Mouse (Mus musculus): Measurements from ENCODE around the gene BC030867.

The BC030867 gene

DNA sequence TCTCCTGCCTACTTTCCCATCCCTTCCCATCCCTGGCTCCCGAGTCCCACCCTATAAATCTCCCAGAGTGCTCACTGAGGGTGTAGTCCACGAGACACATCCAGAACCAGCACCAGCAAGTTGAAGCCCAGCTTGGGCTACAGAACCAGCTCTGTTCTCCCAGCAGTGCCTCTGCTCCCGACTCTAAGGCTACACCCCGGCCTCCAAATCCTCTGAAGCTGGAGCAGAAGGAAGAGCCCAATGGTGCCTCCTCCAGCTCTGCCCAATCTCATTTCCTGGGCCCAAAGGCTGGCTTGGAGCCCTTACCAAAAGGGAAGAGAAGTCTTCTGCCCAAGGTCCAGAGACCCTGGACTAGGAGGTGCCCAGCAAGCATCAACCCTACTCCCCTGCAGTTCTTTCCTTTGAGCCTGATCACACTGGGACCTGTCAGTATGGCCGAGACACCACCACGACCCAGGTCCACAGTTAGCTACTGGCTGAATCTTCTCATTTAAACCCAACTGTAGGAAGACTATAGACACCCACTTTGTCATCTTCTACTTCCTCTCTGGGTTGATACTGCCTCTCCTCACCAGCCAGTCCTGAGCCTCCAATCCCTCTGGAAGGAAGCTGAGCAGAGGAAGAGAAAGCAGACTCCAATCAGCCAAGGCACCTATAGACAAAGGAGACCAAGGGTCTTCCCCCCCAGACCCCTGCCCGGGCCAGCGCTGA, 27.3 kb upstream of the BC030867 start:
- CTCF ChIA-PET, result no interaction called here

DNA sequence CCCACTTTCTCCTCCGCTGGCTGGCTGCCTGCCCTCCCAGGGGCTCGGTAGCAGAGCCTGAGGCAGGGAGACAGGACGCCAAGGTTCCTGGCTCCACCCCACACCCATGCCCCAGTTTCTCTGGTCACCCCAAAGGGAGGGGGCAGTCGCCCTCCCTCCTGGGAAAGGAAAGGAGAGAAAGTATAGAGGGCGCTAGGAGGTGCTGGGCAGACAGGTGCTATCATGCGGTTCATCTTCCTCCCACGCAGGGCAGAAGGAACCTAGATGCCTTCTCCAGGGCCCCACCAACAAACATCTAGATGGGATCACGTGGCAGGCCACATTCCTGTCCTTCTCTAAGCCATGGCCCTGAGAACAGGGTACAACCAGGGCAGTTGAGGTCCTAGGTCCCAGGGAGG, 26.7 kb upstream of the BC030867 start:
- CTCF ChIA-PET, result interaction anchor here (1.1 kb wide), 1 partner anchor 13 kb away, joined by 3 read pairs; no protein-coding TSS in a partner anchor

DNA sequence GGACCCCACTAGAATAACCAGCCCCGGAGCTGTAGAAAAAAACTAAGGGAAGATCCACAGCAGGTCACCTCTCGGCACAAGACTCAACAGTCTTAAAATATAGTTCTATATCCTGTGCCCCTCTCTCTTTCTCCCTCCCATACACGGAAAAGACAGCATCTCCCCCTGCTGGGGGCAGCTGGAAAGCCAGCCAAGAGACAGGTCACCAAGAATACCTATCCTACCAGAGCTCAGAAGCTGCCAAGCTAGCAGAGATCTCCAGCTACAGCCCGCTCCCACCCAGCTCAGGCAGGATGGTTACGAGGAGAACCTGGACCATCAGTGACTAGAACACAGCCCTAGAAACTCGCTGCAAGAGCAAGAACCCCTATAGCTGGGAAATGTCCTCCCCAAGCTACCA, 25.5 kb upstream of the BC030867 start:
- CTCF ChIA-PET, result interaction anchor here (0.6 to 1.1 kb wide), 4 partner anchors 15 to 376 kb away, joined by 3 to 6 read pairs (median 4); no protein-coding TSS in a partner anchor

DNA sequence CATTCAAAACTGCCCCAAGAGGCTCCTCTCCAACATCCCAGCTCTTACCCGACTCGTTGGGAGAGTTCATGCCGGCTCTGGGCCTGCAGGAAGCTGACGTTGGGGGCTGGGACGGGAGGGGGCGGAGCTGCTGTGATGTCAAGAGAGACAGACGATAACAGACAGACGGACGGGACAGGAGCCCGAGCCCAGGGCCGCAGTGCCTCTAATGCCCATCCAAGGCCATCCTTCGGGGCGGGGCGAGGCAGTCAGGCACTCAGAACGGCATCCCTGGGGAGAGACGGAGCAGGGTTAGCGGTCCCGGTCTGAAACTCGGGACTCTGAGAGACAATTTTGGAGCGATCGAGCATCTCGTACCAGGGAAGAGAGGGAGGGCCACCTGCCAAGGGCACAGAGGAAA, 24.0 kb upstream of the BC030867 start:
- CTCF ChIA-PET, result no interaction called here

DNA sequence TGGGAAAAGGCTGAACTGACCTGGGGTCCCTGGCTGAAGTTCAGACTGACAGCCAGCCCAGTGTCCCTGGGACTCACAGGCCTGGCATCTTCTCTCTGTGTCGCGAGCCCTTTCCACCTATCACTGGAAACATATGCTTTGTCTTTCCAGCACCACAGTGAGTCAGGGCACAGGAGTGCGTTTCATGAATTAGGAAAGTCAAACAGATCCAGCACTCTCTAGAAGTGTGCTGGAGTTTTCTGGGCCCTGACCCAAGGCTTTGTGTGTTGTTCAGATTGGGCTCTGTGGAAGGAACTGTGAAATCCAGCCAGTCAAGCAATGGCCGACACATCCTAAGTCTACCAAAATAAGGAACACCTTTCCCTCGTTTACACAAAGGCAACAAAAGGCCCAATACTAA, 23.5 kb upstream of the BC030867 start:
- CTCF ChIA-PET, result no interaction called here

DNA sequence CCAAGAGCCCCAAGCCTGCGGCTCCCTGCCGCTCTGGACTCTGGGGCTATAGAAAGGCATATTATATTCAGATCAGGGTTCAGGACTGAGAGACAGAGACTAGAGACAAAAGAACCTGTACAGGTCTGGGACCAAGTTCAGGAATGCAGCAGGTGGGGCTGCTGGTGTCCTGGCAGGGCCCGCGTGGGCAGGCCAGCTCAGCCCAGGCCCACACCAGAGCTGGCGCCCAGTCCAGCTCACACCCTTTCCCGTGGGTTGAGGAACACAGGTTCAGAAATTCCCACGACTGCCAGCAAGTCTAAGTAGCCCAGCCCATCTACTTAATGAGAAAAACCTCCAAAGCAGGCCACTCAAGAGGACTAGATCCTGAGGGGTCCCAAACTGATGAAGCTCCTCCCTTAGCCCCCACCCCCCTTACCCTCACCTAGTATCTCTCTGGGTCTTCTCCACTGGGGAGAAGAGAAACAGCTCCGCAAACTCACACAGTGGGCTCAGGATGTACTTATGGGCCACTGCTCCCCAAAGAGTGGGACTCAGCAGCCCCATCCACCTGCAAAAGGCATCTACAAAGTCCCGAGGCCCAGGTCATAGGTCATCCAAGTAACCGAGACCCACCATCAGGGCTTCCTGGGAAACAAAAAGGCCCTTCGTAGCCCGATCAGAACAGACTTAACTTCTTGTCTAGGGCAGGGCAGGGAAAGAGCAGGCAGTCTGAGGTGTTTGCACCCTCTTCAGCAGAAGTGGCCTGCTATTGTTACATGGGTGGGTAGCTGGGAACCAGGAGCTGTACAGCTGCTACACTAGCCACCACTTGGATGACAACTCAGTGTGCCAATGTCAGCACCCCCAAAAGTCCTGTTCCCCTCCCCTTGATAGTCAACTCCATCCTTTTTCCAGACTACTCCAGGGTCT, 22.4 kb upstream of the BC030867 start:
- CTCF ChIA-PET, result no interaction called here

DNA sequence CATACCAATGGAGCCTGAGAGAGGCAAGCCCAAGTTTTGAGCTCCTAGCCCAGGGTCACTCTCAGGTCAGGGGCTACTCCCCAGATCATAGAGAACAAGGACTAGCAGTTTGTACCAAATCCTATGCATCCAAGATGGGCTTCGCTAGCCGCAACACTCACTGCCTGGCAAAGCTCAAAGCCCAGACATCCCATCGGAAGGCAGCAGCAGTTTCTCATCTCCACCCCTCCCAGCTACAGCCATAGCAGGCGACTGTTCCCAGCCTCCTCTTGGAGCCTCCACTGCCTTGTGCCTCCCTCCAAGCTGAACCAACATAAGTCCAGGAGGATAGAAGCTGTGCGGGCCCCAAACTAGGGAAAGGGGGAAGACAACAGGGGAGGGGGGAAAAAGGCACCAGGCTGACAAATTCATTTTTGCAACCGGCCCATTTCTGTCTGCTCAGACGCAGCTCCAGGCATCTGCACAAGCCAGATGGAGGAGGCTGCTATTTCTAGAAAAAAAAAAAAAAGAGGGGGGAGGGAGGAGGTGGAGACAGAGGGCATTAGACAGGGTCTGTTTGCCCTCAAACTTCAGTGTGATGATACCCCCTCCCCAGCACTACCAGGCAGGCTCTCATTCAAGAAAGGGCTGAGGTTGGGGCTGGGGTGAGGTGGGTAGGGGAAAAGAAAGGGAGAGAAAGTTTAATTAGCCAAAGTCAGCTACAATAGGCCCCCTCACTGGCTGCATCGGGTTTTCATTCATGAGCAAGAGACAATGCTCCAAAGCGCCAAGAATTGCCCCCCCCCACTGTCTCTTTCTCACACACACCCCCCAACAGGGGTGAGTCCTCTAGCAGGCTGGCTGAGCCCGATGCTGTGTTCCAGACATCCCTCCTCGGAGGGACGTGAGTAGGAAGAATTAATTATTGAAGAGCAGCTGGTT, 21.2 kb upstream of the BC030867 start:
- CTCF ChIA-PET, result interaction anchor here (0.6 to 0.7 kb wide), 2 partner anchors 27 to 39 kb away, joined by 5 to 8 read pairs; no protein-coding TSS in a partner anchor

DNA sequence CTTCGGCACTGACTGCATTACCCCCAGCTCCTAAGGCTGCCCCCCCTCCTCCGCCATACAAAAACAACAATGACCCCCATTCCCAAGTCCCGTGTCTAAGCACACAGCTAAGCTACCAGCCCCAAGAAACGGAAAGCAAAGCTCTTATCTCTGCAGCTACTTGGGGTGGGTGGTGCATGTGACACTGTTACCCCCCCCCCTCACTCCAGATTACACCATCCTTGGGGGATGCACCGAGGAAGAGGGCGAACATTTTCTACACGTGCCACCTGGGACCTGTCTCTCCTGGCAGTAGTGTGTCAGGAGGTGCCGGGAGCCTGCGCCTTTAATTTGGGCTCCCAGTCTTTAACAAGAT, 20.5 kb upstream of the BC030867 start:
- CTCF ChIA-PET, result interaction anchor here (0.6 kb wide), 1 partner anchor 40 kb away, joined by 8 read pairs; no protein-coding TSS in a partner anchor

DNA sequence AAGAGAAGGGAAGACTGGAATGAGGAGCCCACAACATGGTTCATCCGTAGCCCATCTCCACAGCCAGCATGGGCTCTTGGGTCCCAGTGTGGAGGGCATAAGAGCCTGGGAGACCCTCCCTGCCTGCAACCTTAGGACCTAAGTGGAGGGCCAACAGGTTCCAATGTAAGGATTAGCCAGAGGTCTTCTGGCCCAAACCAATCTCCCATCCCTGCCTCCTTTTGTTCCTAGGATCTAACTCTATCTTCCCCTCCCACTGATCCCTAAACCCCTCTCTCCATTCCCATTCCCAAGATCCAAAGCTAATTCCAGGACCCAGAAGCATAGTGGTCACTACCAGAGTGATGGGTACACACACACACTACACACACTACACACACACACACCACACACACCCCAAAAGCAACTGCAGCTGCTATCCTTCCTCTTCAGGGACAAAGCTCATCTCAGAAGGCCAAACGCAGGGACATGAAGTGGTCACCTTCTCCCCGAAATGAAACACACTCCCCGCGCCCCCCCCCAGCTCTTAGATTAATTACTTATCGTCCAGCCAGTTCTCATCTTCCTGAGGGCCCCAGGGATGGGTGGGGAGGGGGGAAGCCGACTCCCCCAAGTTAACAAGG, 19.9 kb upstream of the BC030867 start:
- CTCF ChIA-PET, result interaction anchor here (0.6 to 1.0 kb wide), 5 partner anchors 11 to 1293 kb away, joined by 3 to 8 read pairs (median 3); no protein-coding TSS in a partner anchor

DNA sequence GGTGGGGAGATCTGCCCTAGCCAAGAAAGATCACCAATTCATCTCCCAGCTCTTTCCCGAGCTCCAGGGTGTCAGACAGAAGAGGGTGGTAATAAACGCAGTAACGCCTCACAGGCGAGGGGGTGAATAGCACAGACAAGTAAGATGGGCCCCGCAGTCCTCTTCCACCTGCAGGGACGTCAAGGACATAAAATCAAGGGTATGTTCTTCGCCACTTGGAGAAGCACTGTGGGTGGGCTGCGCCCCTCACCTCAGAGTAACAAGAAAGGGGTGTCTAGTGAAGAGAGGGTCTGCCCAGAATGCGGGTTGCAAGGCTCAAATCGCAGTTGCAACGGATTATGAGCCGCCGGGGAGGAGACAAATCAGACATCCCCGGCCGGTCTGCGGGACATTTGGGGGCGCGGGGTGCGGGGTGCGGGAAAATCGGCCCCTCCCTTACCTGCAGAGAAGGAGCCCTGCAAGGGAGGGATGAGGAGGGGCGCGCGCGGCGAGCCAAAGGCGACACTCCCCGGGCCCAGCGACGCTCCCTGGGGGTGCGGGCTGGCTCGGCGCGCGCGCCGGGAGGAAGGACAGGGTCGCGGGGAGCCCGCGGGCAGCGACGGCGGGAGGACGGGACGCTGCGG, 19.2 kb upstream of the BC030867 start:
- CTCF ChIA-PET, result interaction anchor here (0.6 to 1.0 kb wide), 4 partner anchors 11 to 1294 kb away, joined by 3 to 4 read pairs (median 3); no protein-coding TSS in a partner anchor

DNA sequence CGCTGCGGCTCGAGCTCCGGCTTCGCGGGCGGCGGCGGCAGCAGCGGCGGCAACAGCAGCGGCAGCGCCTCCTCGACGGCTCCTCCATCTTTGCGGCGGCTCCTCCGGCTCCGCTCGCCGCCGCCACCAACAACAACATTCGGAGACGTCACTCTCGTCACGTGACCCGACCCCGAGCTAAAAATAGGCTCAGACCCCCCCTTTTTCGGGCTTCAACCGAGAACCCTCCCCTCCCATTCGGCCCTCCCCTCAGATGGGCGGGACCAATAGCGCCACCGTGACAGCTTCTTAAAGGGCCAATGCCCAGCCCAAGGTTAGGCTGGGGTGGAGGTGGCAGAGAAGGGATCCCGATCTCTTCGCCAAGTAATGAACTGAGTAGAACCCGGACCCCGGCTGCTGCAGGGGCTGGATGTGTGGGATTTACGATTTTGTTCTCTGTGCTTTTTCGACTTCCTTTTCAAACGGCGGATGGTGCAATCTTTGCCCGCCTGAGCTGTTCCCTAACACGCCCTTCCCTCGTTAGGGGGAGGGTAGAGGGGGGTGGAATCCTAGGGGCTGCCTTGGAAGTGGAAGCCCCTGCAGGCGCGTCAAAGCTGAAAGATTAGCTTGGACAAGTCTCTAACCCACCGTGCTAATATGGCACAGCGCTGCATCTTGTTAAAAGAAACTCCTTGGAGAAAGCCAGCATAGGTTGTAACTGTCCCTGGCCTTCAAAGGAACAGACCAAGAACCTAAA, 18.5 kb upstream of the BC030867 start, which contains the start of gene Hdac5:
Hdac5 (minus strand) TSS at position 161 of the 736 bp plus-strand sequence.
- CTCF ChIA-PET, result no interaction called here

DNA sequence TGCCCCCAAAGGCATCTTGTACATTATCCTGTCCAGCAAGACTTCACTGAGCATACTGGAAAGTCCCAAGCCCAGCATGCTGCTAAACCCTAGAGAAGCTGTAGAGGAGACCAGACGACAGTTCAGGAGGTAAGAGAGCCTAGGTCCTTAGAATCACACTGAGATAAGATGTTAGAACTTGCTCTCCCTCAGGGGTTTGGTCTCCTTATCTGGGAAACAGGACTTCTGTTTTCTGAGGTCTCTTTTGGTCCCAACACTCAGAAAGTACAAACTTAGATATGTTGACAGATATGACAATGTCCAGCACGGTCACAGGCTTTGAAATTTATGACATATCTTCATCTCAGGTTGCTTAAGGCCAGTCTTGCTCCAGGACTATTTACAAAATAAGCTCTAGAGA, 12.7 kb upstream of the BC030867 start:
- CTCF ChIA-PET, result no interaction called here

DNA sequence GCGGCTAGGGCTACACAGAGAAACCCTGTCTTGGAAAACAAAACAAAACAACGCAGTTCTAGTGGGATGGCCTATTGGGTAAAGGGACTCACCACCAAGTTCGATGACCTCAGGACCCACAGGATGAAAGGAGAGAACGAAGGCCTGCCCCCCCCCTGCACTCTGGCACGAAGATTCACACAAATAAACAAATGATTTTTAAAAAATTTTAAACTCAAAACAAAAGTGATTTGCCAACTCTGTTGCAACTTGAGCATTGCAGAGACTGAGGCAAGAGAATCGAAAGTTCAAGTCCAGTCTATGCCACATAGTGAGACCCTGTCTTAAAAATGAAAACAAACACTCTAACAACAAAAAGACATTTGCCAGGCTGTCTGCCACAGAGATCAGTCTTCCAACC, 8.0 kb upstream of the BC030867 start:
- CTCF ChIA-PET, result no interaction called here

DNA sequence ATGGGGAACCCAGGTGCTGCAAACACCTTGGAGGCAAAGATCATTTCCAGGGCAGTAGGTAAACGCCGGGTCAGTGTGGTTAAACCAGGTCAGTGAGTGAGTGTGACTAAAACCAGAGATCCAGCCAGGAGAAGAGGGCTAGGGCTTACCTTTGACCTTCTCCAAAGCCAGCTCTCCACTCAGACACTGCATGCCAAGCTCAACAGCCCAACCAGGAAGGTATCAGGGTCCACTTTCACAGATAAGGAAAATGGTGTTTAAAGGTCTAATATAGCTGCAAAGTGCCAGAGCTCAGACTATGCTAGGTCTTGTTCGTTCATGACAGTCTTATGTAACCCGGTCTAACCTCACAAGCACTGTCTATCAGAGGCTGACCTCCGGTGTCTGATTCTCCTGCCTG, 7.4 kb upstream of the BC030867 start:
- CTCF ChIA-PET, result no interaction called here

DNA sequence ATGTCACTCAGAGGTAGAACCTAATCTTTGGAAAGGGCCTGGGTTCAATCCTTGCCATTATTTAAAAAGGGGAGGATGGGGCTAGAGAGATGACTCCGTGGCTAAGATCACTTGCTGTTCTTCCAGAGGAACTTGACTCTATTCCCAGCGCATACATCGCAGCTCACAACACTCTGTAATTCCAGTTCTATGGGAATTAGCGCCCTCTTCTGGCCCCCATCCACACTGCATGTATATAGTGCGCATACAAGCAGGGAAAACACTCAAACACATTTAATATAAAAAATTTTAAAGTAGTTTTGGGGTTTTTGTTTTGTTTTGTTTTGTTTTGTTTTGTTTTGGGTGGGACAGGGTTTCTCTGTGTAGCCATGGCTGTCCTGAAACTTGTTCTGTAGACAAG, 6.8 kb upstream of the BC030867 start:
- CTCF ChIA-PET, result no interaction called here

DNA sequence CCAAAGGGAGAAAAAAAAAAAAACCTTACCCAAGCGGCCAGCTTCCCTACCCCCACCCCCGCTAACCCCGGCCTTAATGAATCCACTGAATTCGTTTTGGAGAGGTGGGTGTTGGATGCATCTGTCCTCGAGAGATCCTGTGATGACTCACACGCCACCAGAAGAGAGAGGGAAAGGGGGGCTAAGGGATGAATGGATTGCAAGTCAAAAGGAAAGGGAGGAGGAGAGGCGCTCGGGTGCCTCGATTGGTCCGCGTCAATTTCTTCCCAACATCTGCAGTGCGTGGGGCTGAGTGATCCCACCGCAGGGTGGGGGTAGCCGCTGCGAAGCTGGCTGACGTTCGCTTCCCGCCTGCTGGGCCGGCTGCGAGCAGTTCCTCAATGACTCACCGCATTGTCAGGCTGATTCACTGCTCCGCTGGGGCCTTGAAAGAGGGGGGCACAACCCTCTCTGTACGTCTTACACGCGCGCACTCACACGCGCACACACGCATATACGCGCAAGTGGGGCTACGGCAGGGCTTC, 3.7 kb upstream of the BC030867 start:
- CTCF ChIA-PET, result interaction anchor here (0.6 kb wide), 2 partner anchors 54 to 1101 kb away, joined by 5 to 8 read pairs; no protein-coding TSS in a partner anchor

DNA sequence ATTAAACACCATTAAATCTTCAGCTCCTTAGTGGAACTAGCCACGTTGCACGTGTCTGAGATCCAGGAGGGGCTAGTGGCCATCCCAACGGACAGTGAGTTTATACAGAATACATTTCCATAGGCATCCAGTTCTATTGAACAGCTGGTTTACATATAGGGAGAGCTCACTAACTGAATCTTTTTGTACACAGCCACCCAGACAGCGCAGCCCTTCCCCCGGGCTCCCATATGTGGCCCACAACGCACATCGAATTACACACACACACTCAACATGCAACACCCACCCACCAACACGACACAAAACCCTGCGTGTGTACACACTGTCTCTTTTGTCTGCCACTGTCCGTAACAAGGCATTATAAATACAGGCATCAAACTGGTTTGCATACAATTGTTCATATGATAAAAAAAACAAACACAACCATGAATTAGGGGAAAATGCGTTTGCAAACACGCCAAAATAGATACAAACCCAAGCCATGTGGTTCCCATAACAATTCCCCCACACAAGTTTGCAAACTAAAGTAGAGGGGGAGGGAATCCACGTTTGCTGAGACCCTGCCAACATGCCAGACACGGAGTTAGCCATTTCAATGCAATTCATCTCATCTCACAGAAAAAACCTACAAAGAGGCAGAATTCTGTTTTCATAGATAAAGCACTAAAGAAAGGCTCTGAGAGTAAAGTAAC, 3.0 kb upstream of the BC030867 start:
- CTCF ChIA-PET, result interaction anchor here (0.5 to 1.1 kb wide), 3 partner anchors 13 to 1102 kb away, joined by 3 to 8 read pairs (median 4); no protein-coding TSS in a partner anchor

DNA sequence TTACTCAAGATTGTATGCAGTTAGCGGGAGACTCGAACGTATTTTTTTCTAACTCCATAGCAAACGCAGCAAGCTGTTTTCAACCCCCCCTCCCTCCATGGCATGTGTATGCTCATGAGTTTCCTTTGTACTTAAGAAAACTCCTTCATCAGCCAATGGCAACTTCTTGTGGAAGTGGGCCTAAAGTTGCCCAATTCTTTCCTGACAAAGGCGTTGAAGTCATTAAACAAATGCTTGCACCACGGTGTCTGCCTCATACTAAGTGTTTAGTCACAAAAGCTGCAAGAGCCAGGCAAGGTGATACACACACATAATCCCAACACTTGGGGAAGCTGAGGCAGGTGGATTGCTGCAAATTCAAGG, 2.4 kb upstream of the BC030867 start:
- CTCF ChIA-PET, result interaction anchor here (0.5 to 1.1 kb wide), 2 partner anchors 13 to 53 kb away, joined by 3 to 4 read pairs; no protein-coding TSS in a partner anchor

DNA sequence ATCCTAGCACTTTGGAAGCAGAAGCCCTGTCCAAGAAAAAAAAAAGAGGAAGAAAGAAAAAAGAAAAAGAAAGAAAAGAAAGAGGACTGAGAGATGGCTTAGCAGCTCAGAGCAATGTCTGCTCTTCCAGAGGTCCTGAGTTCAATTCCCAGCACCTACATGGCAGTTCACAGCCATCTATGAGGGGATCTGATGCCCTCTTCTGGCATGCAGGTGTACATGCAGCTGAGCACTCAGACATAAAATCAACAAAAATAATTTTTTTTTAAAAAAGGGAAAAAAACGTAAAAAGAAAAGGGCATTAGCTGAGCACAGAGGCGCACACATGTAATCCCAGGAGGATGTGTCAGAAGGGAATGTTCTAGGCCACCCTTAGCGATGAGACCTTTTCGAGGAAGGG, 1.8 kb upstream of the BC030867 start:
- CTCF ChIA-PET, result no interaction called here
